Mouse (Mus musculus) embryonic facial prominence, embryonic 11.5 days (tissue): ENCODE results near the gene Aff1. TPM values are rescaled to one million over a fixed set of nuclear protein-coding genes. Genes with fewer than 3 reads are reported as not detected.

Experiments used
- ATAC-seq: fragments of 200-750 bp; cut with Nextera tagmentation; replicated peaks from 2 replicates; pipeline ENCODE4 v1.8.0; 2017; ENCODE audit warnings: low read depth; ENCODE audit not compliant: insufficient number of reproducible peaks, low FRiP score, low TSS enrichment
- DNase-seq: peaks from one replicate; pipeline ENCODE4 v3.0.0-alpha.2; 2015; ENCODE audit warnings: low spot score
- H3K27ac ChIP-seq: fragments of 300-500 bp; sonication (generic); replicated peaks from 2 replicates; pipeline ENCODE4 v1.5.1; 2014; ENCODE audit warnings: mild to moderate bottlenecking, low read depth, low read length, control low read depth
- H3K27me3 ChIP-seq: fragments of 300-500 bp; sonication (generic); 2 replicates; pipeline ENCODE4 v1.6.1; 2014; ENCODE audit warnings: mild to moderate bottlenecking, low read length, moderate library complexity, mixed read lengths; ENCODE audit not compliant: control insufficient read depth, insufficient read depth
- H3K36me3 ChIP-seq: fragments of 300-500 bp; sonication (generic); replicated peaks from 2 replicates; pipeline ENCODE4 v1.6.1; 2014; ENCODE audit warnings: low read depth, mild to moderate bottlenecking, low read length, moderate library complexity, mixed read lengths; ENCODE audit not compliant: control insufficient read depth, insufficient read depth
- H3K4me1 ChIP-seq: fragments of 300-500 bp; sonication (generic); 2 replicates; pipeline ENCODE4 v1.6.1; 2014; ENCODE audit warnings: low read length, mixed read lengths; ENCODE audit not compliant: control insufficient read depth, insufficient read depth
- H3K4me2 ChIP-seq: fragments of 300-500 bp; sonication (generic); 2 replicates; pipeline ENCODE4 v1.6.1; 2014; ENCODE audit warnings: low read depth, mild to moderate bottlenecking, control low read depth, low read length, moderate library complexity
- H3K4me3 ChIP-seq: fragments of 300-500 bp; sonication (generic); 2 replicates; pipeline ENCODE4 v1.5.1; 2014; ENCODE audit warnings: low read depth, low read length, control low read depth
- H3K9ac ChIP-seq: fragments of 300-500 bp; sonication (generic); replicated peaks from 2 replicates; pipeline ENCODE4 v1.6.1; 2014; ENCODE audit warnings: mild to moderate bottlenecking, control low read depth, low read length
- H3K9me3 ChIP-seq: fragments of 300-500 bp; sonication (generic); replicated peaks from 2 replicates; pipeline ENCODE4 v1.6.1; 2016; ENCODE audit warnings: mild to moderate bottlenecking, low read length, inconsistent platforms, mixed read lengths; ENCODE audit not compliant: control insufficient read depth
- WGBS: fragments of 180-500 bp; shearing (Covaris S2); extraction: QIAGEN DNeasy Blood & Tissue Kit; methylation state at CpG from one replicate; pipeline ENCODE4 v1.1.7; 2014; 5-methylcytosine and 5-hydroxymethylcytosine counted together
- polyA plus RNA-seq: library from polyadenylated mRNA; unstranded; fragments of >200 nt; fragmentation: Nextera tagmentation; extraction: Ambion mirVana; gene quantifications from 2 replicates; pipeline ENCODE4 v1.2.1, GENCODE M21; 2014

The Aff1 gene
- polyA plus RNA-seq, 1 experiment from 2014 or later: 6.1 TPM

DNA sequence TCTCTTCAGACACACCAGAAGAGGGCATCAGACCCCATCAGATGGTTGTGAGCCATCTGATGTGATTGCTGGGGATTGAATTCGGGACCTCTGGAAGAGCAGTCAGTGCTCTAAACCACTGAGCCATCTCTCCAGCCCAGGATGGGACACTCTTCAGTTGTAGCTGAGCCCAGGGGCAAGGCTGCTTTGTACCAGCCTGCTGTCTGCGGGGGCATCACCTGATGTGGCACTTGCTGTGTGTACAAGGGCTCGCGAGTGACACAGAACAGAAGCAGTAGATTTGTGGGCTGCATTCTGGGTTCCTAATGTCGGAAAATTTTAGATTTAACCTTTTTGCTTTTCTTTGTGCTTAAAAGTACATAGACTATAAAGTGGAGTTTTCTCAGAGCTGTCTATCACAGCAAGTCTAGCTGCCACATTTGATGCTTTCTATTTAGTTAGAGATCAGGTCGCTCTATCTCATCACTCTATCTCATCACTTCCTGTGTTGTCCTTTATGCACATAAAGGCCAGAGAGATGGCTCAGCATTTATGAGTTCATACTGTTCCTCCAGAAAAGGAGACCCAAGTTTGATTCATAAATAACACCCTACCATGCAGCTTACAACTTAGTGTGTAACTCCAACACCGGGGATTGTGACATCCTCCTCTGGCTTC is 117.6 kb downstream of the Aff1 start:
- Histone ChIP-seq H3K36me3 (no peaks in the 10 kb centered on the region), H3K4me1 (no peaks in the 10 kb centered on the region), H3K9ac (no peak overlapping the region), H3K9me3 (no peaks in the 10 kb centered on the region), H3K27ac (no peak overlapping the region), H3K27me3 (no peaks in the 10 kb centered on the region), H3K4me2 (no peak overlapping the region), H3K4me3 (no peak overlapping the region)
- DNase-seq (no peak), ATAC-seq (no peak)
- 89% methylated on average over 7 of the region's 7 CpGs for WGBS

DNA sequence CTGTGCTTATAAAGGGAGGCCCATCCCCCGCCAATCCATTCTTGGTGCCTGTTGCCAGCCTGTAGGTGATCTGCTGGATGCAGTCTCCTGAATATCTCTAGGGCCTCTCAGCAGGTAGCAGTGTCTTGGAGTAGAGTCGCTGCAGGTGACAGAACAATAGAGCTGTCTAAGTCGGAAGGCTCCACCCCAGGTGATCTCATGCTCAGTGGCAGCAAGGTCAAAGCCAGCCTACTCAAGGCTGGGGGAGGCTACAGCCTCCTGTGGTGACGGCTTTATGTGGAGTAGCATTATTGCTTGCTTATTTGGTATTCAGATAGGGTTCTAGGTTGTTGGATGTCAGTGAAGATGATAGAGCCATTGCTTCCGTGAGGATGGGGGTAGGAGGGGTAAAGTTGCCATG is 121.1 kb downstream of the Aff1 start:
- Histone ChIP-seq H3K27ac (no peak overlapping the region), H3K9me3 (no peaks in the 10 kb centered on the region), H3K4me3 (no peak overlapping the region), H3K4me2 (no peak overlapping the region), H3K9ac (no peak overlapping the region), H3K36me3 (no peaks in the 10 kb centered on the region), H3K4me1 (no peaks in the 10 kb centered on the region), H3K27me3 (no peaks in the 10 kb centered on the region)
- 78% methylated on average over 5 of the region's 5 CpGs for WGBS
- ATAC-seq (no peak), DNase-seq (no peak)

DNA sequence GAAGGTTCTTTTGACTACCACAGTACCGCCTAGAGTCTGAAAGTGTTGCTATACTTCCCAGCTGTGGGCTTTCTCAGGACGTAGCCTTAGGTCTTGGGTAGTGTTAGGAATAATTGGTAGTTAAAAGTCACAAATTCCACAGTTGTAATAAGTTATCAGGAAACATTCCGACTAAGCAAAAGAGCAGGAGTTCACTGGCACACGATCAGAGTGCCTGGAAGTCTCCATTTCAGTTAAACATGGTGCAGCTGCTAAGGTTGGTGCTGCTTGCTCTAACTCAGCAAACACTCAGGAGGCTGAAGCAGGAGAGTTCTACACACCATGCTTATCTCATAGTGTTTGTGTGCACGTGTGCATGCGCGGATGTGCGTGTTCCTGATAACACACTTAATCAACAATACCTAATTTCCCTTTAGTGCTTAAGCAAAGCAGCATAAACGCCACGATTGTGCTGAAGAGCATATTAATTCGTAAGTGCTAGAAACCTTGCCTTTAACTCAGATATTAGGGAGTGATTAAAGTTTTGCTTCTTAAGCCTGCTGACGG is 121.9 kb downstream of the Aff1 start:
- Histone ChIP-seq H3K9ac (no peak overlapping the region), H3K4me3 (no peak overlapping the region), H3K27ac (no peak overlapping the region), H3K27me3 (no peaks in the 10 kb centered on the region), H3K4me2 (no peak overlapping the region), H3K9me3 (no peaks in the 10 kb centered on the region), H3K4me1 (no peaks in the 10 kb centered on the region), H3K36me3 (no peaks in the 10 kb centered on the region)
- WGBS: 87% methylated on average over 12 of the region's 12 CpGs
- no peak for DNase-seq
- ATAC-seq: no peak

DNA sequence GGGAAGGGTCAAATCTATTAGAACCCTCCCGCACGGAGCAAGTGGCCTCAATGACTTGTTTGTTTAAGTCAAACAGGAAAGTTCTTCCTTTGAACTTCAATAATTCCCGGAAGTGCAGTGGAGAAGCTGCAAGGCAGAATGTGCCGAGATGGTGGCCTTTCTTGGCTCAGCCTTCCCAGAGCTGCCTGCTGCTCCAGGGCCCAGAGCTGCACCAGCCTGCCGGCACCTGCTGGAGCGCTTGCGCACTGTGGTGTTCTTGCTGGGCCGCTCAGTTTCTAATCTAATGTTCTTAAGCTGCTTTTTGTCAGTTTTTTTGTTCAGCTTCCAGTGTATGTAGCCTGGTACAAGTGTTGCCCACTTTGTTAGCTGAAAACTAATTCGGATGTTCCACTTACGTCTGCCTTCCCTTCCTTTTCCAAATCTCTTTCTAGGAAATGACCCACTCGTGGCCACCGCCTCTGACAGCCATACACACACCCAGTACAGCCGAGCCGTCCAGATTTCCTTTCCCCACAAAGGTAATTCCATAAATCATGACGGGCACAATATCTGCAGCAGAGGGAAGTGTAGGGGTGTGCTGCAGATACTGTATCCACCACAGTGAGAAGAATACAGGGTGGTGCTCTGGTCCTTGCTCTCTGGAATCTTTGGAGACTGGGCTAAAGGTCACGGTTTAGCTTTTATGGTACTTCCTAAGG is 122.5 kb downstream of the Aff1 start:
- H3K9me3 ChIP-seq: no peaks in the 10 kb centered on the region
- ATAC-seq: no peak
- H3K27me3 ChIP-seq: no peaks in the 10 kb centered on the region
- H3K9ac ChIP-seq: no peak overlapping the region
- 63% methylated on average over 16 of the region's 16 CpGs for WGBS
- DNase-seq: peak; percentile 7
- no peak overlapping the region for H3K27ac ChIP-seq
- H3K4me1 ChIP-seq: no peaks in the 10 kb centered on the region
- H3K4me3 ChIP-seq: no peak overlapping the region
- H3K36me3 ChIP-seq: no peaks in the 10 kb centered on the region
- no peak overlapping the region for H3K4me2 ChIP-seq

DNA sequence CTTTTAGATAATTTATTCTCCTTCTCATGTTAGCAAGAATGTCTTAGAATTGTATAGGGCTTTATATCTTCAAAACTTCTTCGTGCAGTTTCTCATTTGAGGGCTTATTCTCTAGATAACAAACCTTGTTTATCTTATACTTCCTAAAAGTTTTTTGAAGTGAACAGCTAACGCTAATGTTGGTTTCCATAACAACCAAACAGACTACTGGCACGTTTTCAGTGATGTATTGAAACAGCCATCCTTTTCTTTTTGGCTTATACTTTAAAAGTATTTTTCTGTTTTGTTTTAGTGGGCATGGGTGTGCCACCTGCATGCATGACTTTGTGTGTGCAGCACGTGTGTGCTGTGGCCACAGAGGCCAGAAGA is 123.1 kb downstream of the Aff1 start:
- H3K36me3 ChIP-seq: no peaks in the 10 kb centered on the region
- no peaks in the 10 kb centered on the region for H3K9me3 ChIP-seq
- H3K9ac ChIP-seq: no peak overlapping the region
- no peaks in the 10 kb centered on the region for H3K4me1 ChIP-seq
- WGBS: 74% methylated on average over 4 of the region's 4 CpGs
- no peaks in the 10 kb centered on the region for H3K27me3 ChIP-seq
- H3K4me3 ChIP-seq: no peak overlapping the region
- no peak overlapping the region for H3K27ac ChIP-seq
- ATAC-seq (no peak), DNase-seq (no peak)
- H3K4me2 ChIP-seq: no peak overlapping the region

DNA sequence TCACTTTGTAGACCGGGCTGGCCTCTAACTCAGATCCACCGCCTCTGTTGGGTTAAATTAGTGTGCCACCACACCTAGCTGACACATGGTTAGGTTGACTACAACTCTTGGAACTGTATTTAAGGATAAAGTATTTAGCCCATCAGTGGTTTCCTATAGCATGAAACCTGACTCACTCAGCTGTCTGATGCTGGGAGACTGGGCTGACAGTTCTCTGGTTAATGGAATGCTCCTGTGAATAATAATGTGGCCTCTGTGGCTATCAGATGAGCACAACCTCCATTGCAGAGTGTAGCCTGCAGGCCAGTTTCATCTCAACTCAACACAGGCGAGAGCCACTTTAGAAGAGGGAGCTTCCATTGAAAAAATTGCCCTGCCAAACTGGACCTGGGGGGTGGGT is 124.5 kb downstream of the Aff1 start:
- no peak overlapping the region for H3K9ac ChIP-seq
- 83% methylated on average over 3 of the region's 3 CpGs for WGBS
- DNase-seq (no peak), ATAC-seq (no peak)
- no peaks in the 10 kb centered on the region for H3K36me3 ChIP-seq
- no peaks in the 10 kb centered on the region for H3K4me1 ChIP-seq
- H3K27me3 ChIP-seq: no peaks in the 10 kb centered on the region
- no peak overlapping the region for H3K27ac ChIP-seq
- no peak overlapping the region for H3K4me3 ChIP-seq
- no peaks in the 10 kb centered on the region for H3K9me3 ChIP-seq
- no peak overlapping the region for H3K4me2 ChIP-seq

DNA sequence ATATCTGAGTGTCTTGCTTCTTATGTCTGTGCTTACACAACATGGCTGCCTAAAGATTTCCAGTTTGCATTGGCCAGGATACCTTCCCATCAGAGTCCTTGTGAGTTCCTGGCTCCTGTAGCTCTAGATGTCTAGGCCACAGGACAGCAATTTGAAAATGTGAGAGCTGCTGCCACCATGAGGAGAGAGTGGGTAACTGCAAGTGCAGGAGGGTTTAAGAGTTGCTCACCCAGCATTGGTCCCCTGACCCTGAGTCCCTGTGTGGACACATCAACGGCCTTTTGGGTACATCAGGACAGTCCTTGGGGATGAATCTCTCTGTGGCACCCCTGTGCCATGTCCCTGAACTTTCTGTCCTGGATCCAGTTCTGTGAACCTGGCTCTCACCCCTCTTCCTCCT is 125.6 kb downstream of the Aff1 start:
- Histone ChIP-seq H3K36me3 (no peaks in the 10 kb centered on the region), H3K4me3 (no peak overlapping the region), H3K4me1 (no peaks in the 10 kb centered on the region), H3K27me3 (no peaks in the 10 kb centered on the region), H3K27ac (no peak overlapping the region), H3K4me2 (no peak overlapping the region), H3K9me3 (no peaks in the 10 kb centered on the region), H3K9ac (no peak overlapping the region)
- ATAC-seq: peak; percentile 63
- DNase-seq: peak; percentile 80
- WGBS: 33% methylated on average over 1 of the region's 1 CpGs

DNA sequence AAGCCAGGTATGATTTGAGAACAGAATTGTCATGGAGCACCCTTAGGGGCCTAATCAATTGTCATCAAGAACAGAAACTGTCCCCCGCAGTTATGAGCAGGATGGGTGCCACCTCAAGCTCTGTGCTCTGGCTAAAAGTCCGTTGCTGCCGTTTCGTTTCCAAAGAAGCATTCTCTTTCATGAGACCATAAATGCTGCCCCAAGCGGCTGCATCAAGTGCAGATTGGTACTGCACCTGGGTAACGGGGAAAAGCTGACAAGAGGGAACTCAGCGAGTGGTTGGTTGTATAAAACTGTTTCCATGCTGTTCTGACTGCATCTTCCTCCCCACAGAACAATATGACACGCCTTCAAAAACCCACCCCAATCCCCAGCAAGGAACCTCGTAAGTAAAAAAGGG is 126.4 kb downstream of the Aff1 start:
- WGBS: 84% methylated on average over 9 of the region's 9 CpGs
- no peaks in the 10 kb centered on the region for H3K27me3 ChIP-seq
- no peak for DNase-seq
- H3K36me3 ChIP-seq: no peaks in the 10 kb centered on the region
- H3K4me2 ChIP-seq: no peak overlapping the region
- H3K4me3 ChIP-seq: no peak overlapping the region
- no peaks in the 10 kb centered on the region for H3K9me3 ChIP-seq
- H3K4me1 ChIP-seq: no peaks in the 10 kb centered on the region
- no peak for ATAC-seq
- no peak overlapping the region for H3K27ac ChIP-seq
- no peak overlapping the region for H3K9ac ChIP-seq
